Mouse (Mus musculus): Measurements from ENCODE around the gene Gpr160. TPM values are rescaled to one million over a fixed set of nuclear protein-coding genes. Genes with fewer than 3 reads are reported as not detected.
A peak's percentile ranks its signal among the peaks of the same experiment; 100 is the strongest.
"Not testable (repeated sequence)": the region's sequence is repeated elsewhere in the genome, so short reads cannot be mapped to it uniquely, and the experiment has no call there.

The Gpr160 gene
- polyA plus RNA-seq, 1 experiment = 24.8 TPM

- no peak overlapping the region for H3K27ac ChIP-seq (ENCODE audit: insufficient read depth, low read depth, low read length)
- no peak for TF ChIP-seq POLR2A (IDR thresholded peaks at IDR 0.05; ENCODE audit: borderline replicate concordance, low read depth, low read length)
- no peak for TF ChIP-seq CTCF (IDR thresholded peaks at IDR 0.05; ENCODE audit: low read depth, low read length)
- peaks cover 5% of the 10 kb centered on the region for H3K4me1 ChIP-seq (ENCODE audit: control insufficient read depth, insufficient read depth, low read length)
- H3K4me3 ChIP-seq (ENCODE audit: insufficient read depth, low read length) = no peak overlapping the region
Observed at GRCm38 (mm10) chr3:30851422-30851821, 4.3 kb upstream of the Gpr160 start.

- Histone ChIP-seq H3K4me1 (ENCODE audit: control insufficient read depth, insufficient read depth, low read length) (peaks cover 5% of the 10 kb centered on the region), H3K27ac (ENCODE audit: insufficient read depth, low read depth, low read length) (no peak overlapping the region), H3K4me3 (ENCODE audit: insufficient read depth, low read length) (no peak overlapping the region)
- no peak for TF ChIP-seq POLR2A (IDR thresholded peaks at IDR 0.05; ENCODE audit: borderline replicate concordance, low read depth, low read length)
- no peak for TF ChIP-seq CTCF (IDR thresholded peaks at IDR 0.05; ENCODE audit: low read depth, low read length)
Observed at GRCm38 (mm10) chr3:30853596-30853995, 2.2 kb upstream of the Gpr160 start.

- H3K4me1 ChIP-seq (ENCODE audit: control insufficient read depth, insufficient read depth, low read length) = peaks cover 42% of the 10 kb centered on the region
- not testable (repeated sequence) for H3K4me3 ChIP-seq (ENCODE audit: insufficient read depth, low read length); H3K27ac ChIP-seq (ENCODE audit: insufficient read depth, low read depth, low read length)
Observed at GRCm38 (mm10) chr3:30859599-30859998, 3.8 kb downstream of the Gpr160 start.

- Histone ChIP-seq H3K4me3 (ENCODE audit: insufficient read depth, low read length) (no peak overlapping the region), H3K27ac (ENCODE audit: insufficient read depth, low read depth, low read length) (peak overlapping the region; percentile 41), H3K4me1 (ENCODE audit: control insufficient read depth, insufficient read depth, low read length) (peaks cover 46% of the 10 kb centered on the region)
- TF ChIP-seq POLR2A (IDR thresholded peaks at IDR 0.05; ENCODE audit: borderline replicate concordance, low read depth, low read length) (no peak), CTCF (IDR thresholded peaks at IDR 0.05; ENCODE audit: low read depth, low read length) (no peak)
Observed at GRCm38 (mm10) chr3:30860705-30861104, 5.0 kb downstream of the Gpr160 start.

- H3K27ac ChIP-seq (ENCODE audit: insufficient read depth, low read depth, low read length) = peak overlapping the region; percentile 91
Observed at GRCm38 (mm10) chr3:30863712-30864435, 8.1 kb downstream of the Gpr160 start.

GRCm38 (mm10) chr3:30864640-30865039 is 8.9 kb downstream of the Gpr160 start:
- Histone ChIP-seq H3K4me1 (ENCODE audit: control insufficient read depth, insufficient read depth, low read length) (peaks cover 48% of the 10 kb centered on the region), H3K4me3 (ENCODE audit: insufficient read depth, low read length) (no peak overlapping the region), H3K27ac (ENCODE audit: insufficient read depth, low read depth, low read length) (peak overlapping the region; percentile 93)
- TF ChIP-seq POLR2A (IDR thresholded peaks at IDR 0.05; ENCODE audit: borderline replicate concordance, low read depth, low read length) (no peak), CTCF (IDR thresholded peaks at IDR 0.05; ENCODE audit: low read depth, low read length) (no peak)

More at GRCm38 (mm10) chr3:30863712-30864435, 8.1 kb downstream of the Gpr160 start:
- Histone ChIP-seq H3K4me3 (ENCODE audit: insufficient read depth, low read length) (no peak overlapping the region), H3K4me1 (ENCODE audit: control insufficient read depth, insufficient read depth, low read length) (peaks cover 48% of the 10 kb centered on the region)
- no peak for TF ChIP-seq CTCF (IDR thresholded peaks at IDR 0.05; ENCODE audit: low read depth, low read length)

GRCm38 (mm10) chr3:30868176-30868575 is 12.4 kb downstream of the Gpr160 start:
- Histone ChIP-seq H3K4me3 (ENCODE audit: insufficient read depth, low read length) (no peak overlapping the region), H3K4me1 (ENCODE audit: control insufficient read depth, insufficient read depth, low read length) (peaks cover 24% of the 10 kb centered on the region), H3K27ac (ENCODE audit: insufficient read depth, low read depth, low read length) (no peak overlapping the region)
- TF ChIP-seq POLR2A (IDR thresholded peaks at IDR 0.05; ENCODE audit: borderline replicate concordance, low read depth, low read length) (no peak), CTCF (IDR thresholded peaks at IDR 0.05; ENCODE audit: low read depth, low read length) (no peak)

- Histone ChIP-seq H3K27ac (ENCODE audit: insufficient read depth, low read depth, low read length) (no peak overlapping the region), H3K4me1 (ENCODE audit: control insufficient read depth, insufficient read depth, low read length) (peaks cover 20% of the 10 kb centered on the region), H3K4me3 (ENCODE audit: insufficient read depth, low read length) (no peak overlapping the region)
- TF ChIP-seq CTCF (IDR thresholded peaks at IDR 0.05; ENCODE audit: low read depth, low read length) (no peak), POLR2A (IDR thresholded peaks at IDR 0.05; ENCODE audit: borderline replicate concordance, low read depth, low read length) (no peak)
Observed at GRCm38 (mm10) chr3:30868625-30869024, 12.9 kb downstream of the Gpr160 start.

- Histone ChIP-seq H3K27ac (ENCODE audit: insufficient read depth, low read depth, low read length) (no peak overlapping the region), H3K4me3 (ENCODE audit: insufficient read depth, low read length) (no peak overlapping the region), H3K4me1 (ENCODE audit: control insufficient read depth, insufficient read depth, low read length) (peaks cover 9% of the 10 kb centered on the region)
- no peak for TF ChIP-seq POLR2A (IDR thresholded peaks at IDR 0.05; ENCODE audit: borderline replicate concordance, low read depth, low read length)
- TF ChIP-seq CTCF (IDR thresholded peaks at IDR 0.05; ENCODE audit: low read depth, low read length) = no peak
Observed at GRCm38 (mm10) chr3:30869995-30870394, 14.2 kb downstream of the Gpr160 start.

GRCm38 (mm10) chr3:30876709-30877108 is 21.0 kb downstream of the Gpr160 start:
- H3K4me1 ChIP-seq (ENCODE audit: control insufficient read depth, insufficient read depth, low read length) = no peaks in the 10 kb centered on the region; the same call in 1 of the 2 replicates
- no peak overlapping the region for H3K4me3 ChIP-seq (ENCODE audit: insufficient read depth, low read length)
- H3K27ac ChIP-seq (ENCODE audit: insufficient read depth, low read depth, low read length) = no peak overlapping the region
- TF ChIP-seq POLR2A (IDR thresholded peaks at IDR 0.05; ENCODE audit: borderline replicate concordance, low read depth, low read length) (no peak), CTCF (IDR thresholded peaks at IDR 0.05; ENCODE audit: low read depth, low read length) (no peak)
